Mouse (Mus musculus) testis, postnatal 14 days (tissue): Measurements from ENCODE around the gene Senp7.
"Not testable (repeated sequence)": the region's sequence is repeated elsewhere in the genome, so short reads cannot be mapped to it uniquely, and the experiment has no call there.

ENCODE experiments used
- DNase-seq: peaks from one replicate; pipeline ENCODE4 v3.0.0; 2021; ENCODE audit warnings: low spot score

Gene Senp7

GRCm38 (mm10) chr16:56134149-56134548, 86.0 kb downstream of the Senp7 start:
- no peak for DNase-seq

GRCm38 (mm10) chr16:56137672-56138071, 89.5 kb downstream of the Senp7 start:
- DNase-seq, result not testable (repeated sequence)

GRCm38 (mm10) chr16:56139921-56140320, 91.8 kb downstream of the Senp7 start:
- no peak for DNase-seq

- peak; percentile 39 for DNase-seq
Measured at GRCm38 (mm10) chr16:56144876-56145555, 96.9 kb downstream of the Senp7 start.

GRCm38 (mm10) chr16:56147679-56148078, 99.5 kb downstream of the Senp7 start:
- no peak for DNase-seq

GRCm38 (mm10) chr16:56163466-56163865, 115.3 kb downstream of the Senp7 start:
- no peak for DNase-seq

- no peak for DNase-seq
Measured at GRCm38 (mm10) chr16:56170247-56170646, 122.1 kb downstream of the Senp7 start.

- DNase-seq, result no peak
Measured at GRCm38 (mm10) chr16:56175867-56176581, 127.9 kb downstream of the Senp7 start.

GRCm38 (mm10) chr16:56186863-56187262, 138.7 kb downstream of the Senp7 start:
- no peak for DNase-seq

GRCm38 (mm10) chr16:56188198-56188597, 140.1 kb downstream of the Senp7 start:
- DNase-seq, result no peak

GRCm38 (mm10) chr16:56204051-56204450, 155.9 kb downstream of the Senp7 start, which contains the start of gene Impg2:
TSS of gene Impg2 (plus strand) at chr16:56204313.
- DNase-seq, result no peak

- no peak for DNase-seq
Measured at GRCm38 (mm10) chr16:56212740-56213139, 164.6 kb downstream of the Senp7 start.

- DNase-seq, result no peak
Measured at GRCm38 (mm10) chr16:56227686-56228085, 179.5 kb downstream of the Senp7 start.

GRCm38 (mm10) chr16:56229455-56229854, 181.3 kb downstream of the Senp7 start:
- no peak for DNase-seq

- peak; percentile 38 for DNase-seq
Measured at GRCm38 (mm10) chr16:56231300-56231699, 183.2 kb downstream of the Senp7 start.

GRCm38 (mm10) chr16:56232736-56233135, 184.6 kb downstream of the Senp7 start:
- DNase-seq, result no peak
